Mouse (Mus musculus): ENCODE measurements around the gene Igfn1. TPM values are rescaled to one million over a fixed set of nuclear protein-coding genes. Genes with fewer than 3 reads are reported as not detected.

The Igfn1 gene
- total RNA-seq (2021), result under 1 TPM in 1 of 2 experiments, not detected in 1; 0.20 TPM

DNA sequence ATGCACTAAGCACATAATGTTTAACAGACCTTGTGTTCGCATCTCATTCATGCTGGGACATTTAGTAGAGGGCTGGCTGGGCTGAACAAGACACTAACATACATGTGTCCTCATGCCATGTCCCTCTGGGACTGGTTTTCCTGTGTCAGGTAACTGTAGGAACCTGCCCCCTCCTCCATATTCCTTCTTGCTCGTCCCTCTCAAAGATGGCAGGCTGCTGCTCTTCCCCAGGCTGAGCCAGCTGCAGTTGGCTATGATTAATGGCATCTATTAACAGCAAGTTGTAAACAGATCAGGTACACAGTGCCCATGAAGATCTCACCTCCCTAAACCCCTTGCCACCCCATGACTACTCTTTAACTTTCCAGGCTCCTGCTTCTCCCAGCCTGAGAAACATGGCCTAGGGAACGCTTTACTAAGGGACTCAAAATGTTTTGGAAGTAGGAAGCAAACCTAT, at the start of gene Igfn1:
Gene Igfn1, minus strand, starts transcription at position 51 of the 457 bp plus-strand sequence.
- no peak for DNase-seq (ENCODE audit: low spot score)
- intact Hi-C loops (cut with DNase I), result no loop called here

GRCm38 (mm10) chr1:136055771-136056170, 49.6 kb upstream of the Igfn1 start:
- DNase-seq (ENCODE audit: low spot score), result no peak
- intact Hi-C loops (cut with DNase I), result loop anchor here (10.0 kb wide), 1 partner anchor 399 kb away; no protein-coding TSS in a partner anchor

- intact Hi-C loops (cut with DNase I), result loop anchor here (5.0 to 10.0 kb wide), 2 partner anchors 160 to 402 kb away; partner anchors contain the start of gene Mroh3
- no peak for DNase-seq (ENCODE audit: low spot score)
Measured at GRCm38 (mm10) chr1:136052547-136052946, 46.4 kb upstream of the Igfn1 start, which contains the start of gene Cacna1s. Gene Cacna1s (plus strand): TSS chr1:136052750.

DNA sequence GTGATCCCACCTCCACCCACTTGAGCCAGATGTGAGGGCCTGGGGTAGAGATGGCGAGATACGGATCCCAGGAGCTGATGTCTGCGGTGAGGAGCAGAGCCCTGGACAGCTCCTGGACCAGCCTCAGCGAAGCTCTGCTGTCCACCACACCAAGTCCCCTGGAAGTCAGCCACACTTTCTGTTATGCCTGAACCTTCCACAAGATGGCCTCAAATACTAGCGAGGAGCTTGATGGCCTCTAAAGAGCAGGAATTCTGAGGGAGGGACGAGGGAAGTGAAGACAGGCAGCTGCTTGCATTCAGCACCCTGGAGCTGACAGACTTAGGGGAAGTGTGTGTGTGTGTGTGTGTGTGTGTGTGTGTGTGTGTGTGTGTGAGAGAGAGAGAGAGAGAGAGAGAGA, 45.3 kb upstream of the Igfn1 start:
- DNase-seq (ENCODE audit: low spot score), result peak; percentile 29
- intact Hi-C loops (cut with DNase I), result loop anchor here (1.0 to 10.0 kb wide), 3 partner anchors 116 to 403 kb away; partner anchors contain the start of gene Mroh3

- intact Hi-C loops (cut with DNase I), result loop anchor here (1.0 to 10.0 kb wide), 3 partner anchors 116 to 404 kb away; partner anchors contain the start of gene Mroh3
- no peak for DNase-seq (ENCODE audit: low spot score)
Measured at GRCm38 (mm10) chr1:136051013-136051315, 44.8 kb upstream of the Igfn1 start.

DNA sequence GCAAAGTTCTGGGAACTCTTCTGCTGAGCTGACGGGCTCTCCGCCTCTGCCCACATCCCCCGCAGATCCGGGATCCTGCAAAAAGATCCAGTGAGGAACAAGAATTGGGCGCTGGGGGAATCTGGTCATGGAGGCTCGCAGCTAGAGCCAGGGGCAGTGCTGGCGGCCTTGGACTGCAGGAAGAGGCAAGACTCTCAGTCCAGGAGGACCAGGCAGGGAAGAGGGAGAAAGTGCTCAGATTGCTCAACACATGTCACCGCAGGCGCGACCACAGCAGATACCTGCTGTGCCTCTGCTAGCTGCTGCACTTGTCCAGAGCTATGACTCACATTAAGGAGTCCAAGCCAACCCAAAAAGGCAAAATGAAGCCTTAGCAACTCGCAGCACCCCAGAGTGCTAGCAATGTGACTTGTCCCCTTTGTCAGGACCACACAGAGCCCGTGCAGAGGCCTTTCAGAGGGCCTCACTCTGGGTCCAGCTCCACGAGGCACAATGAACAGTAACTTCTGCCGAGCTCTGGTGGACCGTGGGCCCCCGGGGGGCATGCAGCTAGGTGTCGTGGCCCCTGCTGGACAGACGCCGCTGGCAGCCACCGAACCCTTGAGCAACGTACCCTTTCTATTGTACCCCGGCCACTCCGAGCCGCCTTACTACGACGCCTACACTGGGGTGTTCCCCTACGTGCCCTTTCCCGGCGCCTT, 44.3 kb upstream of the Igfn1 start, which contains the start of gene Ascl5:
Gene Ascl5, plus strand, starts transcription at position 493 of the 701 bp plus-strand sequence.
- DNase-seq (ENCODE audit: low spot score), result no peak
- intact Hi-C loops (cut with DNase I), result loop anchor here (1.0 to 10.0 kb wide), 3 partner anchors 117 to 404 kb away; partner anchors contain the start of gene Mroh3

DNA sequence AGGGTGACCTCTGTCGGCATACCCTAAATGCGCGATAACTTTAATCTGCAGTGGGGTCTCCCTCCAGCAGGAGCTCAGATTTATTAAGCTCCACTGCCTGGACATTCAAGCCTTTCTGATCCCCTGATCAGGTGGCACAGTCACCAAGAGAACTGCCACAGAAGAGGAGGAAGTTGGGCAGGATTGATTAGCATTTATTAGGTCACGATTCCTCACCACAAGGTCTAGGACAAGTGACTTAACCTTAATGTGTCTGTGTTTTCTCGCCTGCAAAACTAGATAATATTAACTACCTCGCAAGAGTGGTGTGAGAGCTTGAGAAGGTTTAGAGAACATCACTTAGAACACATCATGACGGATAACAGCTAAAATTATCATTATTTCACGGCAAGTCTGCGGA, 41.8 kb upstream of the Igfn1 start:
- intact Hi-C loops (cut with DNase I), result no loop called here
- DNase-seq (ENCODE audit: low spot score), result no peak

DNA sequence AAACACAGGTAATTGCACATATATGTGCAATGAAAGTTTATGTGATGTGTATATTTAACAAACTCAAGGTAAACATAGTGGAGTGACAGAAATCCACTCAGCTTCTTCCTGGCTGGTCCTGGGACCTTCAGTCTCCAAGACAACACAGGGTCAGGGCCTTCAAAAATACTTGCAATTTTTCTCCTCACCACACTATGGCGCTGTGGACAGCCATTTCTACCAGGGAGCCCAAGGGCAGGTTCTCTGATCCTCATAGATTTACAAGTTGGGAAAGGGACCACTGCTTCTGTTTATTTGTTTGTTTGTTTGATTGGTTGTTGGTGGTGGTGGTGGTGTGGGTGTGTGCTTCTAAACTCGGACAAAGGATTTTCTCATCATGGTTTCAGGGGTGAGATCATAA, 41.3 kb upstream of the Igfn1 start:
- intact Hi-C loops (cut with DNase I), result no loop called here
- no peak for DNase-seq (ENCODE audit: low spot score)

GRCm38 (mm10) chr1:136045774-136046173, 39.6 kb upstream of the Igfn1 start:
- intact Hi-C loops (cut with DNase I), result no loop called here
- no peak for DNase-seq (ENCODE audit: low spot score)

GRCm38 (mm10) chr1:136040874-136041273, 34.7 kb upstream of the Igfn1 start:
- DNase-seq (ENCODE audit: low spot score), result no peak
- intact Hi-C loops (cut with DNase I), result no loop called here

DNA sequence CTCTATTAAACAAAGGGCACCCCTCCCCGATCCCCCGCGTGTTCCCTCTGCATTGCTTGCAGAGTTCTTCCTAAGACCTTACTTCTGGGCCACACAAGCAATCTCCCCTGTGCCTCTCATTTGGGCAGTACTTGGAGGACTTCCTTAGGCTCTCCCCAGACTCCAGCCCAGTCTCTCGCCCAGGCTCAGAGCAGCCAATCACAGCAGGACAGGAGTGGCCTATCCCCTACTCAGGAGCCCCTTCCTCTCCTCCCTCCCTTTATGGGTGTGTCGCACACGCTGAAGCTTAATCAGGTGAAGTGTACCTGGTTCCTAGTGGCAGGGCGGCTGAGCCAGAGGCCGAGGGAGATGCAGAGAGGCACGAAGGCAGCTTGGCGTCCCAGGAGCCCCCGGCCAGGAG, 34.3 kb upstream of the Igfn1 start:
- no peak for DNase-seq (ENCODE audit: low spot score)
- intact Hi-C loops (cut with DNase I), result no loop called here

GRCm38 (mm10) chr1:136038746-136039538, 32.8 kb upstream of the Igfn1 start:
- no peak for DNase-seq (ENCODE audit: low spot score)
- intact Hi-C loops (cut with DNase I), result no loop called here

DNA sequence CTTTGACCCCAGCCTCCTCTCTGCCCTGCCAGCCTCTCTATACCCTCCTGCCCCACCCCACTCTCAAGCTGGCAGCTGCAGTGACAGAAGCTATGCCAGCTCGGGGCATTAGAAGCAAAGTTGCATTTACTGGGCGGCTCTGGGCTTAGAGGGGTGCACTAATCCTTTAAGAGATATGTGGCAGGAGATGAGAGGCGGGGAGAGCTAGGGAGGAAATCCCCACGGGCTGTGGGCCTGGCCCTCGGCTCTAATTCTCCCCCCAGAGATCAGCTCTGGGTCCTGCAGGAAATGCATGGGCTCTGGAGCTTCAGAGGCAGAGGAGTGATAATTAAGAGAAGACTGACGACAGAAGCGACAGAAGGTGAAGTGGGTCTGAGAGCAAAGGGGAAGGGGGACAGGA, 26.8 kb upstream of the Igfn1 start:
- no peak for DNase-seq (ENCODE audit: low spot score)
- intact Hi-C loops (cut with DNase I), result no loop called here

GRCm38 (mm10) chr1:136031697-136032096, 25.6 kb upstream of the Igfn1 start:
- no peak for DNase-seq (ENCODE audit: low spot score)
- intact Hi-C loops (cut with DNase I), result no loop called here

DNA sequence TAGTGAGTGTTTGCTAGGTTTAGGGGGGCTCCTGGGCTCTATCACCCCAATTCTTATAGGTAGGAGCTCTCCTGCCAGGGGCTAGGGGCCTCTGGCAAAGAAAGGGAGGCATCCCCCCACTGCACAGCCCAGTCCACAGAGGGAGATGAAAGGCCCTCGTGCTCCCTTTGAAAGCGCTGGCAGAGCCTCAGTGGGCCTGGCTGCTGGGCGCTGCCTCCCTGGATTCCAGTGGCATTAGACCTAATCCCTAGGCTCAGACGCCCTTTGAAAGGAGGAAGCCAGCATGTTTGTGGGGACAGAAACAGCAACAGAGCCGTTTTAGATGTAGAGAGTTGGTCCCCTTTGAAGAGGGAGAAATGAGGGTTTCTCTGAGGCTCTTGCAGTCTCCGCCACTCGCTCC, 24.1 kb upstream of the Igfn1 start:
- intact Hi-C loops (cut with DNase I), result no loop called here
- DNase-seq (ENCODE audit: low spot score), result no peak

- intact Hi-C loops (cut with DNase I), result no loop called here
- no peak for DNase-seq (ENCODE audit: low spot score)
Measured at GRCm38 (mm10) chr1:136018390-136019189, 12.4 kb upstream of the Igfn1 start.

- DNase-seq (ENCODE audit: low spot score), result peak; percentile 88
- intact Hi-C loops (cut with DNase I), result no loop called here
Measured at GRCm38 (mm10) chr1:136017907-136018313, 11.8 kb upstream of the Igfn1 start.

DNA sequence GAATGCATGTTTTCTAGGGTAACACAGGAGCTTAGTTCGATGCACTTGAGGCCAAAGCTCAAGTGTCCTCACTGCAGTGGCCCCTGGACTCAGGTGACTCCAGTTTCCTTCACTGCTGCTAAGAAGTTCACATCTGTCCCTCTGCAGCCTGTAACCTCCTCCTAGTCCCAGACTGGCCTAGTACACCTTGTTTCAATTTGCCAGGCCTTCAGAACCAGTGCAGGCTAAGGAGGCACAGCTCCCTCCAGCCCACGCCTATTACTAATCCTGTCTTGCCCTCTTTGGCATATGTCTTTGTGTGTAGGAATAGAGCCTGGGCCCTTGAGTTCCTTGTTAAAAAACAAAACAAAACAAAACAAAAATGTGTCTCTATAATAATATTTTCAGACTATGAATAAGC, 11.2 kb upstream of the Igfn1 start:
- intact Hi-C loops (cut with DNase I), result no loop called here
- DNase-seq (ENCODE audit: low spot score), result no peak

DNA sequence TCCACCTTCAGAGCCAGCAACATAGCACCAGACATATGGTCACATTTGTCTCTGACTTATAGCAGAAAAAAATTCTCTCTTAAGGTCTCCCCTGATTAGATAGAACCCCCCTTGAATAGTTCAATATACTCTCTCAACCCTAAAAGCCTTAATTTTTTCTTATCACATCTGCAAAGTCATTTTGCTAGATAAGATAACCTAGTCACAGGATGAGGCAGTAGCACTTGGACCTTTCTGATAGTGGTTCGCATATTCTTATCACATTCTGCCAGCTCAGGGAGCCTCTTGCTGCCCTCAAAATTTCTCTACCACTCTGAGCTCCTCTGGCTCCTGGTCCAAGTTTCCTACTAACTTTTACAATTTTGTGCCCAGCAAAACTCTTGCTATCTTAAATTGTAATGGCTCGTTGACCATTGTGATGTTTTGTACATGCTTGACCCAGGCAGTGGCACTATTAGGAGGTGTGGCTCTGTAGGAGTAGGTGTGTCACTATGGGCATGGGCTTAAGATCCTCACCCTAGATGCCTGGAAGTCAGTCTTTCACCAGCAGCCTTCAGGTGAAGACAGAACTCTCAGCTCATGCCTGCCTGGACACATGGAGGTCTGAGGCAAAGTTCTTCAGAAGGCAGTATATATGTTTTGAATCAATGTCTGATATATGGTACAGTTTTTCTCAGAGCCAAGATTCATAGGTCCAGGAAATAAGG, 8.8 kb upstream of the Igfn1 start:
- intact Hi-C loops (cut with DNase I), result no loop called here
- DNase-seq (ENCODE audit: low spot score), result no peak

Data from heart, postnatal 25 days (tissue).